Mouse (Mus musculus): Measurements from ENCODE around the gene Tgfbr3.

DNA sequence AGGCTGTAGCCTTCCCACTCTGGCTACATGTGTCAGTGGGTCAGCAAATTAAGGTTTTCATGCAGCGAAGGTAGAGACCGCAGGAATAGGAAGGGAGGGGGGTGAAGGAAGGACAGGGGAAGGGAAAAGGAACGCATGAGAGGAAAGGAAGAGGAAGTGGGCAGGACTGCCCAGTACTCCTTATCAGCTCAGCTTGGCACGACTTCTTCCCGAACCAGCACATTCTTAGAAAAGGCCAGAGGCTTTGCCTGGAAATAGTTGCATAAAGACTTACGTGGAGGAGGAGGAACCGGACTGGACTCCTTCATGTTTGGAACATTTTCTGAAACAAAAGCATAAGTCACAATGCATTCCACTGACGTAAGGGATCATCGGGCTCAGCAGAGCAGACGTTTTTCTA is 168.3 kb downstream of the Tgfbr3 start:
- TF ChIP-seq POLR2A (IDR thresholded peaks at IDR 0.05; ENCODE audit: extremely low read depth, insufficient read depth, low read length), result no peak
- no peak for TF ChIP-seq CTCF (IDR thresholded peaks at IDR 0.05; ENCODE audit: extremely low read depth, insufficient read depth, low read length)
